Mouse (Mus musculus) limb, embryonic 13.5 days (tissue): Measurements from ENCODE around the gene Brinp1. TPM values are rescaled to one million over a fixed set of nuclear protein-coding genes. Genes with fewer than 3 reads are reported as not detected.
A peak's percentile ranks its signal among the peaks of the same experiment; 100 is the strongest.

Source experiments
- ATAC-seq: fragments of 200-750 bp; cut with Nextera tagmentation; 2 replicates; pipeline ENCODE4 v1.8.0; 2017; ENCODE audit warnings: low read depth, moderate number of reproducible peaks, moderate TSS enrichment; ENCODE audit not compliant: low FRiP score
- H3K27ac ChIP-seq: fragments of 300-500 bp; sonication (generic); 2 replicates; pipeline ENCODE4 v1.5.1; 2015; ENCODE audit warnings: inconsistent platforms, mild to moderate bottlenecking, moderate library complexity
- H3K27me3 ChIP-seq: fragments of 300-500 bp; sonication (generic); 2 replicates; pipeline ENCODE4 v1.6.1; 2015; ENCODE audit warnings: mild to moderate bottlenecking, inconsistent platforms
- H3K36me3 ChIP-seq: fragments of 300-500 bp; sonication (generic); 2 replicates; pipeline ENCODE4 v1.6.1; 2015; ENCODE audit warnings: inconsistent platforms, mild to moderate bottlenecking, moderate library complexity
- H3K4me1 ChIP-seq: fragments of 300-500 bp; sonication (generic); 2 replicates; pipeline ENCODE4 v1.6.1; 2015; ENCODE audit warnings: inconsistent platforms
- H3K4me2 ChIP-seq: fragments of 300-500 bp; sonication (generic); replicated peaks from 2 replicates; pipeline ENCODE4 v1.6.1; 2015; ENCODE audit warnings: inconsistent platforms, mild to moderate bottlenecking, moderate library complexity
- H3K4me3 ChIP-seq: fragments of 300-500 bp; sonication (generic); 2 replicates; pipeline ENCODE4 v1.5.1; 2015; ENCODE audit warnings: moderate library complexity, mild to moderate bottlenecking, inconsistent platforms
- H3K9ac ChIP-seq: fragments of 300-500 bp; sonication (generic); 2 replicates; pipeline ENCODE4 v1.6.1; 2015; ENCODE audit warnings: mild to moderate bottlenecking, inconsistent platforms
- H3K9me3 ChIP-seq: fragments of 300-500 bp; sonication (generic); 2 replicates; pipeline ENCODE4 v1.6.1; 2016; ENCODE audit warnings: inconsistent platforms
- WGBS: fragments of 180-500 bp; shearing (Covaris S2); methylation state at CpG from one replicate; pipeline ENCODE4 v1.1.7; 2015; 5-methylcytosine and 5-hydroxymethylcytosine counted together
- polyA plus RNA-seq: library from polyadenylated mRNA; unstranded; fragments of >200 nt; fragmentation: Nextera tagmentation; extraction: Ambion mirVana; gene quantifications from 2 replicates; pipeline ENCODE4 v1.2.1, GENCODE M21; 2015

Brinp1 gene
- polyA plus RNA-seq = 13.0 and 13.3 TPM in 2 replicates

DNA sequence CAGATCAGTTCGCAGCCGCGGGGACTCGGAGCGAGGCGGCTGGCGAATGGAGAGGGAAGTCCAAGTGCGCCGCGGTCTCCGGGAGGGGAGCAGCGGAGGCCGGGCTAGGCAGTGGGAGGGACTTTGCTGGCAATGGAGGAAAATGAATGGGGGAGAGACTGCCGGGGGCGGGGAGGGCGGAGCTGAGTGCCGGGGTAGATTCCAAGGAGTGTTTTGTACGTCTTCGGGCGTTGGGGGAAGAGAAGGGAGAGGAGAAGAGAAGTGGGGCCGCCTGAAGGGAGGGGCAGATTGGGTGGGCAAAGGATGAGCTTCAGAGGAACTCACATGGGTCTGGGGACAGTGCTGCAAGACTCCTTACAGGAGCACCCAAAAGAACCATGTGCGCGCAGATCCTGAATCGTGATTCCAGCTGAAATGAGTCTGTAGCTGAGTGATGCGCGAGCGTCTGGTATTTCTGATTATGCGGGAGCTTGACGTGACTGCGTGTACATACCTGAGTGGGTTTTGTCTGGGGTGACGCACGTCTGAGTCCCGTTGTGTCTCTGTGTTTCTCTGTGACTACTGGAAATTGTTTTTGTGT lies at the start of gene Brinp1:
Gene Brinp1, minus strand, starts transcription at position 76 of the 580 bp plus-strand sequence.
- H3K9me3 ChIP-seq = no peaks in the 10 kb centered on the region
- no peak within 1 kb of the TSS for H3K27ac ChIP-seq
- peak within 1 kb of the TSS; percentile 61 for H3K9ac ChIP-seq
- H3K27me3 ChIP-seq = peaks cover 39% of the 10 kb centered on the region
- WGBS = under 1% methylated on average over 33 of the region's 33 CpGs
- H3K4me1 ChIP-seq = peaks cover 12% of the 10 kb centered on the region; the same call in 1 of the 2 replicates
- no peaks in the 10 kb centered on the region for H3K36me3 ChIP-seq
- peak within 1 kb of the TSS; percentile 56 for H3K4me3 ChIP-seq
- peak; percentile 91 for ATAC-seq
- peak within 1 kb of the TSS; percentile 87 for H3K4me2 ChIP-seq

DNA sequence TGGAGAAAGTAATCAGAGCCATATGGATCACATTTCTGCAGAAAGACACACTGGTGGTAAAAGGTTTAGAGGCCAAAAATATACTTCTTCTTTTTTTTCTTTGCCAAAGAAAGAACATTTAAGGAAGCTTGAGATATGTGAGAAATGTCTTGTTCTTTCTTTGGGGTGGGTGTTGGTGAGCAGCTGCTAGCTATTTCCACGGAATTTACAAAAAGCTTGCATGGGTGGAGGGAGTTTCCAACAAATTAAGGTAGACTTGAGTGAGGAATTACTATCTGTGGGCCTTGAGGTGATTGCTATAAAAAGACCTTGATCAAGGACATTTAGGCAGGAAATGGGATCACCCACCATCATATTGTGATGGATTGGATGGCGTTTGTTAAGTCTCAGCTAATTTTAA lies 3.1 kb upstream of the Brinp1 start:
- Histone ChIP-seq H3K4me3 (no peak overlapping the region), H3K27ac (no peak overlapping the region), H3K27me3 (peaks cover 31% of the 10 kb centered on the region), H3K4me1 (peaks cover 12% of the 10 kb centered on the region; the same call in 1 of the 2 replicates), H3K9me3 (no peaks in the 10 kb centered on the region), H3K36me3 (no peaks in the 10 kb centered on the region), H3K9ac (no peak overlapping the region), H3K4me2 (no peak overlapping the region)
- ATAC-seq = no peak
- WGBS = 71% methylated on average over 2 of the region's 2 CpGs

DNA sequence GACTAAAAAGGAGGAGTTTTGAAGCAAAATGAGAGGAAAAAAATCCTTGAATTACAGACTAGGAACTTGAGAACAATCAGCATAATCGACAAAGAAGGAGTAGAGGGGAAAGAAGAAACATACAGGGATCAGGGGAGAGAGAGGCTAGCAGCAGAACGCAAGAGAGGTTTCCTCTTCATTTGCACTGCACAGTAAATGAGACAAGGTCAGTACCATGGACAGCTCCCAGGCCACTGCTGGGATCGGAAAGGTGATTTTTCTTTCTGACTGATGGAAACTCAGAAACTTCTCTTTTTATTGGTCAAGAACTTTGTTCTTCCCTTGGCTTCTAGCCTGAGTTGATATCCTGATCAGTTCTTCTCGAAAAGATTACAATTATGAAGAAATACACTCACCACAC lies 1.4 kb upstream of the Brinp1 start:
- H3K4me3 ChIP-seq = no peak overlapping the region
- 4% methylated on average over 4 of the region's 4 CpGs for WGBS
- H3K9me3 ChIP-seq = no peaks in the 10 kb centered on the region
- H3K27me3 ChIP-seq = peaks cover 39% of the 10 kb centered on the region
- H3K4me2 ChIP-seq = no peak overlapping the region
- H3K36me3 ChIP-seq = no peaks in the 10 kb centered on the region
- H3K4me1 ChIP-seq = peaks cover 12% of the 10 kb centered on the region; the same call in 1 of the 2 replicates
- ATAC-seq = no peak
- no peak overlapping the region for H3K27ac ChIP-seq
- no peak overlapping the region for H3K9ac ChIP-seq

DNA sequence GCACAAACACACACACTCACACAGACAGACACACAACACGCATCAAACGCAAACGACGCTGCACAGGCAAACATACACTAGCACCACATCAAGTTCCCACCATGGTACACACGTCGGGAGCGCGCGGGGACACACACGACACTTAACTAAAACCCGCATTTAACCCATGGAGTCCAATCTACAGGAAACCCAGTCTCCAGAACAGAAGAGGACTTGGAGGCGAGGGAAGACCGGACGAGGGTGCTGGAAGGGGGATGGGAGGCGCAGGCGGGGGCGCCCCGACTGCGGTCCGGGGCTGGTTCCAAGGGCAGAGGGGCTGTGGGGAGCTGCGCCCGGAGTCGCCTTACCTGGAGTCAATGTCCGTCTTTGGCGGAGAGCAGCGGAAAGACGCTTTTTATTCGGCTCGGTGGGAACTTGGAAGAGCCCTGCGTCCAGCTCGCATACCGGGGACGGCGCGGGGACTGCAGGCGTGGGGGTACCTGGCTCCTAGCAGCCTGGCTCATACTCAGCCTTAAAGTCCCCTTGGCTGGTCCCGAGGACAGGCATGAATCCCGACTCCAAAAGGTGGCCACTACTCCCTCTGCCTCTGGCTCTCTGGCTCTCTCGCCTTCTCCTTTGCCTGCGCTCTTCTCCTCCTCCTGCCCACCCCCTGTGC lies 403 bp downstream of the Brinp1 start:
- ATAC-seq = no peak; the same call in none of the 2 replicates
- H3K27ac ChIP-seq = no peak overlapping the region
- peaks cover 39% of the 10 kb centered on the region for H3K27me3 ChIP-seq
- WGBS = under 1% methylated on average over 40 of the region's 40 CpGs
- H3K4me2 ChIP-seq = peak overlapping the region; percentile 87
- peak overlapping the region; percentile 61 for H3K9ac ChIP-seq
- H3K9me3 ChIP-seq = no peaks in the 10 kb centered on the region
- H3K4me1 ChIP-seq = peaks cover 12% of the 10 kb centered on the region; the same call in 1 of the 2 replicates
- peak overlapping the region; percentile 56 for H3K4me3 ChIP-seq
- H3K36me3 ChIP-seq = no peaks in the 10 kb centered on the region

DNA sequence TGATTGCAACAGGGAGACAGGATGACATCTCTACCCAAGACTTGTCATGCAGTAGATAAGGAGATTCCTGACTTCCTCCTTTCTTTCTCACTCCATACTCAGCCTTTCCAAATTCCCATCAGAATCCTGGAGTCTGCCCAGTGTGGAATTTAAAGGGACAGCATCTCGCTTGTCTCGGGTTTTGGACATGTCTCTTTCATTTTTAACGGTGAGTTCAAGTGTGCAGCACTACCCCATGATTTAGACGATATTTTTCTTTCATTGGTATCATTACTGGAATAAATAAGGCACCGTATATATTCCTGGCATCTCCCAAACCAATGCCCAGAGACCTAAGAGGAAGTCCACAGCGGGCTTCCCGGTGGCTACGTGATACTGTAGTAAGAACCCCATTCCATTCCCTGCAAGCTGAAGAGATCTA lies 1.1 kb downstream of the Brinp1 start:
- Histone ChIP-seq H3K4me1 (peaks cover 12% of the 10 kb centered on the region; the same call in 1 of the 2 replicates), H3K36me3 (no peaks in the 10 kb centered on the region), H3K27me3 (peaks cover 39% of the 10 kb centered on the region), H3K27ac (no peak overlapping the region), H3K9ac (no peak overlapping the region), H3K4me2 (peak overlapping the region; percentile 87), H3K9me3 (no peaks in the 10 kb centered on the region), H3K4me3 (peak overlapping the region; percentile 56)
- WGBS = 14% methylated on average over 8 of the region's 8 CpGs
- no peak for ATAC-seq

DNA sequence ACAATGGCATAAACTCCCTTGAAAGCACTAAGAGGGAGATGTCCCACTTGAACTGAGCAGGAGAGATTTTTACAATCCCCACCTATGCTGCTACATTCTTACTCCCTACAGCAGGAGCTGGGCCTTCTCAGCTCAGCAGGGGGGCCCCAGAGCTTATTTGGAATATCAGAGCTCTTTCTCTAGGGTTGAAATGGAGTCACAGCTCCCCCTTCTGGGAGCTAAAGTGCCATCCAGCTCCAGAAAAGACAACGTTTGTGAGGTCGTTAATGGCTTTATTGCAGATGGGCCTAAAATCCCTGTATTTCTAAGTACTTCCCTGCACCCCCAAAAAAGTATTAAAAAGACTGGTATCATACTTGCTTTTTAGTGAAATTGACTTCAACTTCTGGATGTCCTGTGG lies 3.6 kb downstream of the Brinp1 start:
- peaks cover 39% of the 10 kb centered on the region for H3K27me3 ChIP-seq
- peaks cover 12% of the 10 kb centered on the region; the same call in 1 of the 2 replicates for H3K4me1 ChIP-seq
- no peak for ATAC-seq
- no peak overlapping the region for H3K9ac ChIP-seq
- no peak overlapping the region for H3K4me3 ChIP-seq
- no peak overlapping the region for H3K4me2 ChIP-seq
- H3K9me3 ChIP-seq = no peaks in the 10 kb centered on the region
- H3K36me3 ChIP-seq = no peaks in the 10 kb centered on the region
- 3% methylated on average over 2 of the region's 2 CpGs for WGBS
- H3K27ac ChIP-seq = no peak overlapping the region

DNA sequence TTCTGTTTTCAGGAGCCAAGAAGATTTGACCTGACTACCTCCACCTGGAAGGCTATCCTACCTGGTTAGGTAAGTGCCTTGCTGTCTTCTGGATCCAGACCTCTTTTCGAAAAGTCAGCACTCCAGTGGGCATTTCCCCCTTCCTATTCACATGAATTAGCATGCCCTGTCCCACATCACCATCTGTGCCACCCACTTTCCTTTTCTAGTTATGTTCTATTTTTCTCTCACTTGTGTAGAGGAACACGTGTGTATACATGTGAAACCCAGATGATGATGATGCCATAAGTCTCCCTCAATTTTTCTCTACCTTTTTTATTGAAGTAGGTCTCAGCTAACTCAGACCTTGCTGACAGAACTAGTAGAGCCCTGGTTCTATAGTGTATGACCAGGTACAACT lies 11.3 kb downstream of the Brinp1 start:
- ATAC-seq = no peak
- Histone ChIP-seq H3K4me2 (no peak overlapping the region), H3K9ac (no peak overlapping the region), H3K27me3 (no peaks in the 10 kb centered on the region), H3K27ac (no peak overlapping the region), H3K36me3 (no peaks in the 10 kb centered on the region), H3K4me1 (no peaks in the 10 kb centered on the region), H3K4me3 (no peak overlapping the region), H3K9me3 (no peaks in the 10 kb centered on the region)
- WGBS = 85% methylated on average over 2 of the region's 2 CpGs

DNA sequence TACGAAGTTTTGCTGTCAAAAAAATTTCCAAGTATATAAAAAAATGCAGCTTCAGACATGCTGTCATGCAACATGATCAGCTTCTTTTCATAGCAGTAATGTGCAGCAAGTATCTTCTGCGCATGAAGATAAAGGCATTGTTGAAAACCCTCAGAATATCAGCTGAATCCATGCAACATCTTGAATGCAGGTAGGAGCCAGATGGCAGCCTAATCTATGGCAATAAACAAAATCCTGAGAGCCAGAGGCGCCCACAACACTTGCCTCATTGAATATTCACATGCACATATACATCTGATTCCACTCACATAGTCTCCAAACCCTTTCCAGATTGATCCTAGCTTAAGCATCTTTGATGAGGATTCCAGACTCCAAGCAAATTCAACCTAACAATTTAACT lies 24.2 kb downstream of the Brinp1 start:
- Histone ChIP-seq H3K36me3 (no peaks in the 10 kb centered on the region), H3K4me1 (no peaks in the 10 kb centered on the region; the same call in 1 of the 2 replicates), H3K9me3 (no peaks in the 10 kb centered on the region), H3K9ac (no peak overlapping the region), H3K4me2 (no peak overlapping the region), H3K4me3 (no peak overlapping the region), H3K27ac (no peak overlapping the region), H3K27me3 (no peaks in the 10 kb centered on the region)
- WGBS = 65% methylated on average over 3 of the region's 3 CpGs
- ATAC-seq = no peak

DNA sequence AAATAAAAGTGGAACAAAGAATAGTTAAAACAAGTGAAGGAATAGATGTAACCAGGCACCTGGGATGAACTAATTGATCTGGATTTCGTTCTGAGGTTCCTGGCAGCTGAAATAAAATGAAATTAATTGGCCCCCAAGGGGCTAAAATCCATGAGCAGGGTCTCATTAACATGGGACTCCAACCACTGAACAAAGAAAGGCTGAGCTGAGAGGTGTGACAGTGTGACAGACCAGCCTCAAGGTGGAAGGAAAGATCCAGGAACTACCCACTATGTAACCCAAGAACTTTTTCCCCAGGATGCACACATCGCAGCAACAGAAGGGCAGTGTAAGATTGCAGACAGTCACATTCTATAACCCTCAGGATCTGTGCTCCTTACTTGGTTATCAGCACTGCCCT lies 28.1 kb downstream of the Brinp1 start:
- Histone ChIP-seq H3K4me3 (no peak overlapping the region), H3K9ac (no peak overlapping the region), H3K9me3 (no peaks in the 10 kb centered on the region), H3K4me2 (no peak overlapping the region), H3K36me3 (no peaks in the 10 kb centered on the region), H3K27me3 (no peaks in the 10 kb centered on the region), H3K4me1 (no peaks in the 10 kb centered on the region; the same call in 1 of the 2 replicates), H3K27ac (no peak overlapping the region)
- ATAC-seq = no peak
- WGBS = 50% methylated on average over 2 of the region's 2 CpGs

DNA sequence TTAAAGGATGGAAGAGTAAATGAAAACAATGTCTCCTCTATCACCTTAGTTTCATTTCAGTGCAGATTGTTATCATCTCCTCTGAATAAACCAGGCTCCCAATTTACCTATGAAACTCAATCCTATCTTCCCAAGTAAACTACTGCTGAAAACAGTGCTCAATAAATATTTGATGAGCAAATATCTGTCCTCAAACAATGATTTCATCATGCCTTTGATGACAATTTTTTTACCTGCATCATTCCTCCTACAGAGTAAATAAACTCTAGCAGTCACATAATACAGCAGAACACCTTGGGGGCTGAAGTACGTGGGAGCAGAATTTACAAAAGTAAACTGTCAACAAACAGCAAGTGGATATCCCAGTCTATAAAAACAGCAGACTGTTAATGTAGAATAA lies 31.3 kb downstream of the Brinp1 start:
- no peak for ATAC-seq
- no peaks in the 10 kb centered on the region for H3K36me3 ChIP-seq
- no peak overlapping the region for H3K9ac ChIP-seq
- H3K4me1 ChIP-seq = no peaks in the 10 kb centered on the region; the same call in 1 of the 2 replicates
- H3K4me2 ChIP-seq = no peak overlapping the region
- no peak overlapping the region for H3K4me3 ChIP-seq
- no peaks in the 10 kb centered on the region for H3K9me3 ChIP-seq
- H3K27ac ChIP-seq = no peak overlapping the region
- H3K27me3 ChIP-seq = no peaks in the 10 kb centered on the region
- 57% methylated on average over 1 of the region's 1 CpGs for WGBS

DNA sequence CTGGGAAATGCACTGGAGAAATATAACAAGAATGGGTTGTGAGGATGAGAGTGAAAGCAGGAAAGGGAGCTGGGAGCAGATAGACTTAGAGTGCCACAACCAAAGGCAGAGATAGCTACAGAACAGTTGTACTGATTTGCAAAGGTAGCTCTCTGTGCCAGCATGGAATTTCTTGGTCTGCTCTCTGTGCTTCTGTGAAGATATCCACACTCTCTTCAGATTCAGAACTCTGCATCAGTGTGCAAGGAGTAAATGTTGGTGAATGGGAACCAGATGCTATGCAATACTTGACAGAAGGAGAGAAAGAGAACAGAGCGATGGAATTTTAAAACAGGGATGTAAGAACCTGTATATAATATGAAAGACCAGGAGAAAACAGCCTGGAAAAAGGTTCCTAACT lies 31.7 kb downstream of the Brinp1 start:
- H3K27ac ChIP-seq = no peak overlapping the region
- H3K27me3 ChIP-seq = no peaks in the 10 kb centered on the region
- H3K4me2 ChIP-seq = no peak overlapping the region
- no peak for ATAC-seq
- H3K9me3 ChIP-seq = no peaks in the 10 kb centered on the region
- no peaks in the 10 kb centered on the region; the same call in 1 of the 2 replicates for H3K4me1 ChIP-seq
- WGBS = 78% methylated on average over 1 of the region's 1 CpGs
- no peaks in the 10 kb centered on the region for H3K36me3 ChIP-seq
- no peak overlapping the region for H3K9ac ChIP-seq
- H3K4me3 ChIP-seq = no peak overlapping the region

DNA sequence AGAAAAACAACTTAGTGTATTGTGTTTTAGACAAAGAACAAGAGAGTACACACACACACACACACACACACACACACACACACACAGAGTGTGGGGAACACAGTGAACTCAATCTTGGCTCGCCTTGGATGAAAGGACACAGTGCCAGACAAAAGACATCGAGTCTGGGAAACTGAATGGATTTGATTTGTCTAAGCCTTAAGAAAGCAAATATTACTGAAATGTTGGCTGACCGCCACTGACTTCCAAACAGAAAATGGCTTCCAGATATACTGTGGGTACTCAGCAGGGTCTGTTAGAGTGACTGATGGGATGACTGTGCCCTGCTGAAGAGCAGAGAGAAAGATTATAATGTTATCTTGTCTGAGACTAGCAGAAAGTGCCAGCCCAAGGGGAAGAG lies 34.1 kb downstream of the Brinp1 start:
- Histone ChIP-seq H3K4me3 (no peak overlapping the region), H3K4me2 (no peak overlapping the region), H3K27me3 (no peaks in the 10 kb centered on the region), H3K9me3 (no peaks in the 10 kb centered on the region), H3K4me1 (no peaks in the 10 kb centered on the region), H3K36me3 (no peaks in the 10 kb centered on the region), H3K27ac (no peak overlapping the region), H3K9ac (no peak overlapping the region)
- no peak for ATAC-seq
- 77% methylated on average over 3 of the region's 3 CpGs for WGBS
